Mouse (Mus musculus) hindbrain, embryonic 16.5 days (tissue): Measurements from ENCODE around the gene Pxdn. TPM values are rescaled to one million over a fixed set of nuclear protein-coding genes. Genes with fewer than 3 reads are reported as not detected.

Experiments used
- ATAC-seq: fragments of 200-750 bp; cut with Nextera tagmentation; 2 replicates; pipeline ENCODE4 v1.8.0; 2017; ENCODE audit warnings: moderate TSS enrichment, moderate library complexity
- H3K27ac ChIP-seq: fragments of 300-500 bp; sonication (generic); 2 replicates; pipeline ENCODE4 v1.5.1; 2014; ENCODE audit warnings: low read depth, mild to moderate bottlenecking, control low read depth, low read length, moderate library complexity
- H3K27me3 ChIP-seq: fragments of 300-500 bp; sonication (generic); replicated peaks from 2 replicates; pipeline ENCODE4 v1.6.1; 2014; ENCODE audit warnings: low read length; ENCODE audit not compliant: control insufficient read depth, insufficient read depth
- H3K36me3 ChIP-seq: fragments of 300-500 bp; sonication (generic); 2 replicates; pipeline ENCODE4 v1.6.1; 2014; ENCODE audit warnings: mild to moderate bottlenecking, low read length, moderate library complexity, mixed read lengths; ENCODE audit not compliant: control insufficient read depth, insufficient read depth
- H3K4me1 ChIP-seq: fragments of 300-500 bp; sonication (generic); 2 replicates; pipeline ENCODE4 v1.6.1; 2014; ENCODE audit warnings: low read depth, low read length; ENCODE audit not compliant: control insufficient read depth, insufficient read depth
- H3K4me2 ChIP-seq: fragments of 300-500 bp; sonication (generic); 2 replicates; pipeline ENCODE4 v1.6.1; 2014; ENCODE audit warnings: mild to moderate bottlenecking, low read length, control low read depth, moderate library complexity
- H3K4me3 ChIP-seq: fragments of 300-500 bp; sonication (generic); 2 replicates; pipeline ENCODE4 v1.5.1; 2014; ENCODE audit warnings: mild to moderate bottlenecking, low read length, control low read depth, moderate library complexity
- H3K9ac ChIP-seq: fragments of 300-500 bp; sonication (generic); 2 replicates; pipeline ENCODE4 v1.6.1; 2014; ENCODE audit warnings: low read depth, mild to moderate bottlenecking, control low read depth, low read length, moderate library complexity
- H3K9me3 ChIP-seq: fragments of 300-500 bp; sonication (generic); 2 replicates; pipeline ENCODE4 v1.6.1; 2014; ENCODE audit warnings: mild to moderate bottlenecking, low read length, moderate library complexity; ENCODE audit not compliant: control insufficient read depth
- WGBS: fragments of 180-500 bp; shearing (Covaris S2); extraction: QIAGEN DNeasy Blood & Tissue Kit; methylation state at CpG from one replicate; pipeline ENCODE4 v1.1.7; 2014; 5-methylcytosine and 5-hydroxymethylcytosine counted together
- polyA plus RNA-seq: library from polyadenylated mRNA; unstranded; fragments of >200 nt; fragmentation: Nextera tagmentation; extraction: Ambion mirVana; gene quantifications from 2 replicates; pipeline ENCODE4 v1.2.1, GENCODE M21; 2015

The Pxdn gene
- polyA plus RNA-seq, 1 experiment from 2014 or later = 35.4 TPM

DNA sequence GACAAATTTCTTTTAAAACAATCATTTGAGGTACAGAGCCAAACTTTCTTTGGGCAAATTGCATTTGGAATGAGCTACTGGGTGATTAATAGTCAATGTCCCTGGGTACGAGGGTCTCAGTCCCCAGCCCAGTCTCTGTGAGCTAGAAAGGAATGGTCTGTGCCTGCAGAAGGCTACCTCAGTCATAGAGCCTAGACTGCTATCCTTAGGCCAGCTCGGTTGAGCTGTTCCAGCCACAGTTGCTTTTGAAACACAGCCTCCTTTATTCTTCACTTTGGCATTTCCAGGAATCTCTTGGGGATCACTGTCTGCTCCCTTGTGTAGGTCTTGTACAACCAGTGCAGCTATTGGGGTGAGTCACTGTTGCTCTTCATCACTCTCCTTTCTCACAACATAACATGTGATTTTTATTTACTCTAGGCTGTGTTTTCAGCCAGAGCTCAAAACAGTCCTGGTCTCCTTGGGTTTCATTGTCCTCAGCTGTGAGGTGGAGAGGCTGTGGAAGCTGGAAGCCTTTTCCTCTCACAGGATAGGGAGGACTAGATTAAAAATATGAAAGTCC is 86.9 kb downstream of the Pxdn start:
- no peak overlapping the region for H3K4me2 ChIP-seq
- 59% methylated on average over 2 of the region's 2 CpGs for WGBS
- peak; percentile 41; the same call in 1 of the 2 replicates for ATAC-seq

GRCm38 (mm10) chr12:30027721-30028340 is 90.4 kb downstream of the Pxdn start:
- no peaks in the 10 kb centered on the region for H3K27me3 ChIP-seq
- no peak overlapping the region for H3K9ac ChIP-seq
- H3K9me3 ChIP-seq = no peaks in the 10 kb centered on the region
- H3K4me3 ChIP-seq = no peak overlapping the region
- ATAC-seq = no peak
- H3K4me1 ChIP-seq = no peaks in the 10 kb centered on the region
- H3K27ac ChIP-seq = no peak overlapping the region
- H3K4me2 ChIP-seq = no peak overlapping the region
- no peaks in the 10 kb centered on the region for H3K36me3 ChIP-seq
- 84% methylated on average over 3 of the region's 3 CpGs for WGBS

More for the DNA sequence above, 86.9 kb downstream of the Pxdn start:
- Histone ChIP-seq H3K27ac (no peak overlapping the region; the same call in 1 of the 2 replicates), H3K9ac (no peak overlapping the region), H3K4me1 (no peaks in the 10 kb centered on the region), H3K4me3 (no peak overlapping the region), H3K27me3 (no peaks in the 10 kb centered on the region), H3K9me3 (no peaks in the 10 kb centered on the region), H3K36me3 (no peaks in the 10 kb centered on the region)

- H3K4me3 ChIP-seq = no peak overlapping the region
- no peaks in the 10 kb centered on the region for H3K9me3 ChIP-seq
- H3K27me3 ChIP-seq = no peaks in the 10 kb centered on the region
- H3K27ac ChIP-seq = no peak overlapping the region
- H3K4me2 ChIP-seq = no peak overlapping the region
- 94% methylated on average over 1 of the region's 1 CpGs for WGBS
- no peak overlapping the region for H3K9ac ChIP-seq
- no peaks in the 10 kb centered on the region for H3K36me3 ChIP-seq
- ATAC-seq = no peak
- H3K4me1 ChIP-seq = no peaks in the 10 kb centered on the region
Observed at GRCm38 (mm10) chr12:30029111-30029510, 91.7 kb downstream of the Pxdn start.

DNA sequence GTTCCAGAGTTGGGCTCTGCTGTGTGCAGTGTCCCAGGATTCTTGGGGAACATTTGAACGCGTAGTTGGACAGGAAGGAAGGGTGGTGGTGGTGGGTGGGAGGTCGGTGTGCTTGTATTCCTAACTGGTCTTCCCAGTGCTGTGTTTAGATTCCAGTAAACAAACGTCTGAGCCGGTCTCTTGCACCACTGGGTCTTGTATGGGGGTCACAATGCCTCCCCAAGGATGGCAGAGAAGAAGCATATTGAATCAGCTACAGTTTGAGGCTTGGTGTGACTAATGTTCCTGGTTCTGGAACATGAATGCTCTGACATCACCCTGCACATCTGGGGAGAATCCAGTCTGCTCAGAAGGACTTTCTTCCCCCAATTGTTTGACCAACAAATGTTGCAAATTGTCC is 93.2 kb downstream of the Pxdn start:
- ATAC-seq = no peak
- Histone ChIP-seq H3K36me3 (no peaks in the 10 kb centered on the region), H3K4me3 (no peak overlapping the region), H3K27ac (no peak overlapping the region), H3K9me3 (no peaks in the 10 kb centered on the region), H3K4me2 (no peak overlapping the region), H3K4me1 (peaks cover 2% of the 10 kb centered on the region), H3K27me3 (no peaks in the 10 kb centered on the region), H3K9ac (no peak overlapping the region)
- 85% methylated on average over 5 of the region's 5 CpGs for WGBS

GRCm38 (mm10) chr12:30034681-30035080 is 97.3 kb downstream of the Pxdn start:
- H3K36me3 ChIP-seq = no peaks in the 10 kb centered on the region

GRCm38 (mm10) chr12:30035406-30035805 is 98.0 kb downstream of the Pxdn start:
- Histone ChIP-seq H3K4me3 (no peak overlapping the region), H3K36me3 (no peaks in the 10 kb centered on the region), H3K9ac (no peak overlapping the region), H3K27ac (peak overlapping the region; percentile 60), H3K4me1 (peaks cover 8% of the 10 kb centered on the region), H3K4me2 (no peak overlapping the region), H3K9me3 (no peaks in the 10 kb centered on the region), H3K27me3 (no peaks in the 10 kb centered on the region)
- WGBS = 29% methylated on average over 1 of the region's 1 CpGs
- no peak for ATAC-seq

More at GRCm38 (mm10) chr12:30034681-30035080, 97.3 kb downstream of the Pxdn start:
- no peak overlapping the region for H3K9ac ChIP-seq
- peaks cover 8% of the 10 kb centered on the region for H3K4me1 ChIP-seq
- WGBS = 91% methylated on average over 5 of the region's 5 CpGs
- no peak overlapping the region for H3K27ac ChIP-seq
- no peak overlapping the region for H3K4me2 ChIP-seq
- H3K4me3 ChIP-seq = no peak overlapping the region
- ATAC-seq = no peak
- H3K27me3 ChIP-seq = no peaks in the 10 kb centered on the region
- H3K9me3 ChIP-seq = no peaks in the 10 kb centered on the region

- Histone ChIP-seq H3K36me3 (no peaks in the 10 kb centered on the region), H3K4me2 (no peak overlapping the region), H3K27ac (peak overlapping the region; percentile 60), H3K27me3 (no peaks in the 10 kb centered on the region), H3K4me1 (peaks cover 8% of the 10 kb centered on the region), H3K9ac (no peak overlapping the region), H3K4me3 (no peak overlapping the region), H3K9me3 (no peaks in the 10 kb centered on the region)
- ATAC-seq = no peak
Observed at GRCm38 (mm10) chr12:30035841-30036568, 98.6 kb downstream of the Pxdn start.

GRCm38 (mm10) chr12:30036569-30037055 is 99.2 kb downstream of the Pxdn start:
- peak overlapping the region; percentile 33; the same call in 1 of the 2 replicates for H3K27ac ChIP-seq
- H3K9ac ChIP-seq = no peak overlapping the region
- peaks cover 8% of the 10 kb centered on the region for H3K4me1 ChIP-seq
- ATAC-seq = peak; percentile 93
- no peak overlapping the region for H3K4me3 ChIP-seq
- WGBS = 48% methylated on average over 4 of the region's 4 CpGs
- no peaks in the 10 kb centered on the region for H3K9me3 ChIP-seq
- H3K4me2 ChIP-seq = no peak overlapping the region
- no peaks in the 10 kb centered on the region for H3K27me3 ChIP-seq
- H3K36me3 ChIP-seq = no peaks in the 10 kb centered on the region

DNA sequence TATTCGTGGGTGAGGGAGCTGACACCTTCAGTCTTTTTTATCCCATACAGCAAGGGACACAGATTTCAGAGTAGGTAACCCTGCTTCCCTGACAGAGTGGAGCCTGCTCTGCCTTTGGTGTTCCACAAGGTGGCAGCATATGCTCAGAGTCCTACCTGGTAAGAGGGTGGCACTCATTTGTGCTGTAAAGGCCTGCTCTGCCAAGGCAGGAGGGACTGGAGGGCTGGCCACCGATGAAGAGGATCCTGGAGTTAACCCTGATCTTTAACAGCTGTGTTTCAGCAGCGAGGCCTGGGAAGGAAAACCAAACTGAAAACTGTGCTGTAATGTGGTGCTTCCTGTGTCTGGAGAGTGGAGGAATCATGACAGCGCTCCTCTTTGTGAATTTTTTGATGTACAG is 102.2 kb downstream of the Pxdn start:
- no peaks in the 10 kb centered on the region; the same call in 1 of the 2 replicates for H3K27me3 ChIP-seq
- no peak overlapping the region for H3K9ac ChIP-seq
- no peak overlapping the region for H3K4me2 ChIP-seq
- H3K36me3 ChIP-seq = no peaks in the 10 kb centered on the region
- peak; percentile 55; the same call in 1 of the 2 replicates for ATAC-seq
- peaks cover 8% of the 10 kb centered on the region for H3K4me1 ChIP-seq
- H3K4me3 ChIP-seq = no peak overlapping the region
- no peaks in the 10 kb centered on the region for H3K9me3 ChIP-seq
- WGBS = 41% methylated on average over 4 of the region's 4 CpGs
- peak overlapping the region; percentile 7; the same call in 1 of the 2 replicates for H3K27ac ChIP-seq
